Mouse (Mus musculus): ENCODE measurements around the gene Hmgn1.
"Not testable (repeated sequence)": the region's sequence is repeated elsewhere in the genome, so short reads cannot be mapped to it uniquely, and the experiment has no call there.

Hmgn1 gene

GRCm38 (mm10) chr16:96126684-96127171 lies 801 bp downstream of the Hmgn1 start:
- DNase-seq (ENCODE audit: low read depth) = peak; percentile 77

DNA sequence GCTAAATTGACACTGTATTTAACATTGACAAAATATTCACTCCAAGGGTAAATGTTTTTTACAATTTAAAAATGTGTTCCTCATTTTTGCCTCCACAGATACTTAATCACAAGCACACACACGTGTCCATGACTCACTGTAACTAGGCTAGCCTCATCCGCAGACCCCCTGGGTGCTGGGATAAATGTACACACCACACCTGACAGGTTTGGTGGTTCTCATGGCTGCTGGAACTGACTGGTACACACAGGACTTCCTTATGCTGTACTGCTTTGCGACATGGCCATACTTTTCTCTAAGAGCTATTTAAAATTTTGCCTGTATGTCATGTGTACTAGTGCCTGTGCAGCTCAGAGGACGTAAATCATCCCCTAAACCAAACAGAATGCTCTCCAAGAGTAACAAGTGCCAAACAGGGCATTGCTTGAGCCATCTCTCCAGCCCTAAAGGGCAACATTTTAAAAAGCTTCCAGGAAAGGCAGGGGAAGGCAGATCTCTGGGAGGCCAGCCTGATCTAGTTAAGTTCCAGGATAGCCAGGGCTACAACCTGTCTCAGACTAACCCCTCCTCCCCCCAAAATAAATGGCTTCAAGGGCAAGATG lies 7.4 kb downstream of the Hmgn1 start:
- DNase-seq (ENCODE audit: low read depth) = peak; percentile 44

GRCm38 (mm10) chr16:96114729-96115128 lies 12.8 kb downstream of the Hmgn1 start:
- peak; percentile 29 for DNase-seq (ENCODE audit: low read depth)

- DNase-seq (ENCODE audit: low read depth) = no peak
These were observed 14.8 kb downstream of the Hmgn1 start for GRCm38 (mm10) chr16:96112769-96113168.

DNA sequence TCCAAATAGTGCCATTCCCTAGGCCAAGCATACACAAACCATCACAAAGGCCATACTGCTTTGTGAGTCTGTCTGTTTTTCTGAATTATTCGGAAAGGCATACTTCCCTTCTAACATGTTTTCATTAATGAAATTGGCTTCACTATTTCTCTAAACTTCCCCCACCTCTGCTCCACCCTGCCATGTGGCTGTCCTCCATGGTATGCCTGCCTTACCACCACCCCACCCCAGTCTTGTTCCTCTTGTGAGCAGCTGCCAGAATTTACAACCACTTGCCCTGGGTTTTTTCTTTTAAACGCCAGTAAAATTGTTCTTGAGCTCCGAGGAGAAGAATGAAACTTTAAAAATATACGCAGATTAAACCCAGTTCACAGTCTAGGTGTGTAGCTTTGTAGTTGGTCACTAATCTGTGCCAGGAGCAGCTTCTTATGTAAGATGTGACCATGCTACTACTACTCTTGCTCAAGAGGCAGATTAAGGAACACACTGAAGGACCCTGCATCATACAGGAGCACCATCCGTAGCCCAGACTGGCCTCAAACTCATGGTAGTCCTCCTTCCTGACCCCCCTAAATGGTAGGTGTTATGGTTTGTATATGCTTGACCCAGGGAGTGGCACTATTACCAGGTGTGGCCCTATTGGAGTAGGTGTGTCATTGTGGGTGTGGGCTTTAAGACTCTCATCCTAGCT lies 16.7 kb downstream of the Hmgn1 start:
- no peak for DNase-seq (ENCODE audit: low read depth)

GRCm38 (mm10) chr16:96109673-96110072 lies 17.9 kb downstream of the Hmgn1 start:
- DNase-seq (ENCODE audit: low read depth) = no peak

- DNase-seq (ENCODE audit: low read depth) = peak; percentile 52
These were observed 24.5 kb downstream of the Hmgn1 start for GRCm38 (mm10) chr16:96103036-96103435.

DNA sequence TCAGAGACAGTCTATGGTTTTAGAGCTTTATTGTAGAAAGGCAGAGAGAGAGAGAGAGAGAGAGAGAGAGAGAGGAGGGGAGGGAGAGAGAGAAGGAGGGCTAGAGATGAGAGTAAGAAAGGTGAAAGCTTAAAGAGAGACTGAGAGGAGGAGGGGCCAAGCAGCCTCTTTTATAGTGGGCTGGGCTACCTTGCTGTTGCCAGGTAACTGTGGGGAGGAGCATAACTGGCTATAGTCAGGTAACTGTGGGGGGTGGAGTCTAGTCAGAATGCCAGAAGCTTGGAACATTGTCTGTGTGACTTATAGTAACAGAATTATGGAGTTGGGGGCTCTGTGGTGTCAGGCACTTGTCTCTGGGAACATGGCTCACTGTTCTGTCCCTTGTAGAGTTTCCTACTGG lies 29.7 kb downstream of the Hmgn1 start:
- DNase-seq (ENCODE audit: low read depth) = not testable (repeated sequence)

- no peak for DNase-seq (ENCODE audit: low read depth)
These were observed 31.6 kb downstream of the Hmgn1 start for GRCm38 (mm10) chr16:96095966-96096365.

GRCm38 (mm10) chr16:96091515-96092504 lies 35.7 kb downstream of the Hmgn1 start:
- peak; percentile 87 for DNase-seq (ENCODE audit: low read depth)

- DNase-seq (ENCODE audit: low read depth) = peak; percentile 16
These were observed 39.4 kb downstream of the Hmgn1 start for GRCm38 (mm10) chr16:96088120-96088519.

- no peak for DNase-seq (ENCODE audit: low read depth)
These were observed 40.1 kb downstream of the Hmgn1 start for GRCm38 (mm10) chr16:96087436-96087835.

DNA sequence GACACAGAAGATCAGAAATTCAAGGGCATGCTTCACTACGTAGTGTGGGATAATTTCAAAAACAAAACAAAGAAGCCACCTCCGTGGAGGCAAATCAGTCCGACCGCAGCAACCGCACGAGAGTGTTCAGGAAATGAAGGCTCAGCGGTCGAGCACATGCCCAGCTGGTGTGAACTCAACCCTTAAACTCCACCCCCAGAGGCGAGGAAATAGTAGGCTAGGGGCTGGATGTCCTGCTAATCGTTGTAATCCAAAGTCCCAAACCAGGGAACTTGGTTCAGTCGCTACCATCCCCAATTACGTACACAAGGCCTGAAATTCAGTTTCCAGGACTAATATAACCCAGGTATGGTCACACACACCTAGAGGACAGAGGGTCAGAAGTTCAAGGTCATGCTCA lies 40.5 kb downstream of the Hmgn1 start:
- DNase-seq (ENCODE audit: low read depth) = no peak

- no peak for DNase-seq (ENCODE audit: low read depth)
These were observed 41.9 kb downstream of the Hmgn1 start for GRCm38 (mm10) chr16:96085597-96085996.

GRCm38 (mm10) chr16:96083179-96083646 lies 44.3 kb downstream of the Hmgn1 start:
- DNase-seq (ENCODE audit: low read depth) = no peak

DNA sequence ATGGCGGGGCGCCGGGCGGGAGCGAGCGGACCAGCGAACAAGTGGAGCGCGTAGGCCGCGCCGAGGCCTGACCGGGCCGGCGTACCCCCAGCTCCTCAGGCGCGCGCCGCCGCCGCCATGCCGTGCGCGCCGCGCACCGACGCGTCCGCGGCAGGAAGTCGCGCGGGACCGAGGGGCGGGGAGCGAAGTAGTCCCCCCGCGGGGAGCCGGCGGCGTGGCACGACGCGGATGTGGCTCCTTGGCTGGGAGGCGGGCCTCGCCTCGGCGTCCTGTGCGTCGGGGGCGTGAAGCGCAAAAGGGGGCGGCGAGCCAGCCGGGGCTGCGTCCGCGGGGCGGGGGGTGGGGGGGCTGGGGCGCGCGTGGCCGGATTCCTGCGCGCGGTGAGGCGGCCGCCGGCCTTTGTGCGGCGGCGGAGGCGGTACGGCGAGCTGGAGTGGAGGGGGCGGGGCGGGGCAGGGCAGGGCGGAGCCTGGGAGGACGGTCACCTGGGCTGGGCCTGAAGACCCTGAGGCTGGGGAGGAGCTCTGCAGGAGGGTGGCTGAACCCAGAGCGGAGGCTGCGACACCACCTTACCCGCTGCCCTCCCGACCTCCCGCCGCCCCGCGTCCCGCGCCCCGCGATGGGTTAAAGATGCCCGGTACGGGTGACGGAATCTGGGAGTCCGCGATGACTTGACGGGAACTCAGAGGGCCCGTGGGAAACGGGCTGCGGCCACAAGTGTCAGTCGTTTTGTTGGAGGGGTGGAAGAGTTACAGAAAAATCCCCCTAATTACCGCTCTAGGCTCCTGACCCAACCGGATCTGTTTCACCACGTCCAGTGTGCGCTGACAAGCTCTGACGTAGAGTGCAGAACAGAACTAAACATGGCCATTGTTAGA lies 45.0 kb downstream of the Hmgn1 start, which contains the start of gene Brwd1:
Gene Brwd1 (minus strand): TSS at position 226 of the 878 bp plus-strand sequence.
- peak; percentile 94 for DNase-seq (ENCODE audit: low read depth)

DNA sequence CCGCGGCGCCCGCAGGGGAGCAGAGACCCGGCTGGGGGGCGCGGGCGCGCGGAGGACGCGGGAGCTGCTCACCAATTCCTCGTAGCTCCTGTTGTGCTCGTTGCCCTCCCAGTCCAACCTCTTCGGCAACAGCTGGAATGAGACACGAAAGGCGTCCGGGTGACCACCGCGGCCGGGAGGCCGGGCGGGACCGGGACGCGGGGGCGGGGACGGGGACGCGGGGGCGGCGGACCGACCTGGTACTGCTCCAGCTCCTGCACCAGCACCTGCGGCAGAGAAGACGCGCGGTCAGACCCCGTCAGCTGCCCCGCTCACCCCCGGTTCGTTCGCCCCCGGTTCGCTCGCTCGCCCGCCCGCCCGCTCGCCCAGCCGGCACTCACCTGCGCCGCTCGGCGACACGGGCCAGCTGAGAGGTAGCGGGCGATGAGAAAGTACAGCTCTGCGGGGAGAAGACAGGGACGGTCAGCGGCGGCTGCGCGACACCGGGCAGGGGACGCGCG lies 45.7 kb downstream of the Hmgn1 start:
- no peak for DNase-seq (ENCODE audit: low read depth)

GRCm38 (mm10) chr16:96081331-96081730 lies 46.2 kb downstream of the Hmgn1 start:
- peak; percentile 89 for DNase-seq (ENCODE audit: low read depth)

GRCm38 (mm10) chr16:96080524-96080923 lies 47.0 kb downstream of the Hmgn1 start:
- DNase-seq (ENCODE audit: low read depth) = no peak
